Mouse (Mus musculus) duodenum, adult 2 months (tissue): Measurements from ENCODE around the gene Olfr477. TPM values are rescaled to one million over a fixed set of nuclear protein-coding genes. Genes with fewer than 3 reads are reported as not detected.

ENCODE experiments used
- polyA plus RNA-seq: library from polyadenylated mRNA; depleted of rRNA; stranded (reverse); fragments of >200 nt; gene quantifications from 2 replicates; pipeline ENCODE4 v1.2.3, GENCODE M21; 2012; ENCODE audit warnings: low replicate concordance; rRNA removed

Olfr477 gene
- polyA plus RNA-seq = not detected in 2 replicates

DNA sequence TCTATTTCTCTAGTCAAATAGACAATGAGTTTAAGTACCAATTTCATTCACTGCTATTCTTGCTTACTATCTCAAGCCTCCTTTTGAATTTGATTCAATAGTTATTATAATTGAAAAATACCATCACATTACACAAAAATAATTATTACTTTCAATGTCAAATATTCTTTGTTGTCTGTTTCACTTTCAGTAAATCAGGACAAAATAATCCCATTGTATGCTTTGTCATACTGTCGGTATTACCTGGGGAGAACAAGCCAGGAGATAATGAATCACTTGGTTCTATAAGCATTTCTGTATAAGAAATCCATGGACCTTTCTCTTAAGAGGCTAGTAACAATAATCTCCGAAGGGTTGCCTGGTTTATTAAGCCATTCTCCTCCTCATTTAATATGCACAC lies at the start of gene Olfr477:
Olfr477 (plus strand) TSS at position 301 of the 400 bp plus-strand sequence.

GRCm38 (mm10) chr7:107954343-107954742 lies 32.1 kb upstream of the Olfr477 start, which contains the start of gene Olfr474:
Olfr474 (plus strand) TSS chr7:107954643.

DNA sequence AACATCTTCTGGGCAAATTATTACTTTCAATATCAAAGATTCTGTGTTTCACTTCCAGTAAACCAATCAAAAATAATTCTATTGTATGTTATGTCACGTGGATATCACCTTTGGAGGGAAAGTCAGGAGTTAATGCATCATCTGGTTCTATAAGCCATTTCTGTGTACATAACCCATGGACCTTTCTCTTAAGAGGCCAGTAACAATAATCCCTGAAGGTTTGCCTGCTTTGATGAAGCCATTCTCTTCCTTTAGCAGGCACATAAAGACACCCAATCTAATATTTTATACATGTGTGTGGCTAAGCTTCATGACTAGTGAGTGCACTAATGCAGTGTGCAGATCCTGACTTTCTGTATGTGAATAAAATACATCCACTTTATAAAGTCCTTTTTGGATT lies 22.0 kb upstream of the Olfr477 start, which contains the start of gene Olfr476:
Olfr476 (plus strand) TSS at position 301 of the 400 bp plus-strand sequence.

GRCm38 (mm10) chr7:108033889-108034288 lies 47.4 kb downstream of the Olfr477 start, which contains the start of gene Olfr478:
Olfr478 (minus strand) TSS chr7:108033989.

Other genes with a start within 250 kb of the Olfr477 start
- 0.04 TPM in 1 of 2 replicates, not detected in the other for gene Cyb5r2, start 228.7 kb upstream of the Olfr477 start, polyA plus RNA-seq
- not detected in 2 replicates for gene Ovch2, start 185.5 kb upstream of the Olfr477 start, polyA plus RNA-seq
- gene Olfr467, start 174.4 kb upstream of the Olfr477 start, polyA plus RNA-seq = not detected in 2 replicates
- not detected in 2 replicates for gene Olfr469, start 161.2 kb upstream of the Olfr477 start, polyA plus RNA-seq
- gene Olfr470, start 139.2 kb upstream of the Olfr477 start, polyA plus RNA-seq = not detected in 2 replicates
- not detected in 2 replicates for gene Olfr472, start 88.8 kb upstream of the Olfr477 start, polyA plus RNA-seq
- gene Olfr473, start 56.2 kb upstream of the Olfr477 start, polyA plus RNA-seq = not detected in 2 replicates
- not detected in 2 replicates for gene Olfr474, start 32.0 kb upstream of the Olfr477 start, polyA plus RNA-seq
- not detected in 2 replicates for gene Olfr476, start 21.9 kb upstream of the Olfr477 start, polyA plus RNA-seq
- gene Olfr478, start 47.3 kb downstream of the Olfr477 start, polyA plus RNA-seq = not detected in 2 replicates
- gene Olfr479, start 64.0 kb downstream of the Olfr477 start, polyA plus RNA-seq = not detected in 2 replicates
- gene Olfr480, start 80.7 kb downstream of the Olfr477 start, polyA plus RNA-seq = not detected in 2 replicates
- not detected in 2 replicates for gene Olfr481, start 93.2 kb downstream of the Olfr477 start, polyA plus RNA-seq
- gene Olfr482, start 110.9 kb downstream of the Olfr477 start, polyA plus RNA-seq = not detected in 2 replicates
- not detected in 2 replicates for gene Olfr483, start 114.2 kb downstream of the Olfr477 start, polyA plus RNA-seq
- gene Olfr484, start 140.8 kb downstream of the Olfr477 start, polyA plus RNA-seq = not detected in 2 replicates
- gene Olfr485, start 173.2 kb downstream of the Olfr477 start, polyA plus RNA-seq = not detected in 2 replicates
- not detected in 2 replicates for gene Olfr486, start 186.0 kb downstream of the Olfr477 start, polyA plus RNA-seq
- gene Olfr487, start 227.9 kb downstream of the Olfr477 start, polyA plus RNA-seq = not detected in 2 replicates